Mouse (Mus musculus) heart, adult 2 months (tissue): ENCODE results near the gene Cd300a.

Experiments used
- CTCF ChIP-seq: fragments of 200-600 bp; IDR thresholded peaks from 2 replicates; pipeline ENCODE4 v1.8.1; 2022; ENCODE audit warnings: antibody characterized with exemption, mild to moderate bottlenecking, moderate library complexity
- EP300 ChIP-seq: fragments of 200-500 bp; IDR thresholded peaks from 2 replicates; pipeline ENCODE4 v1.6.1; 2011; ENCODE audit warnings: low read depth, low read length, control low read depth; ENCODE audit not compliant: insufficient read depth
- POLR2A ChIP-seq: fragments of 200-500 bp; IDR thresholded peaks from 2 replicates; pipeline ENCODE4 v1.6.1; 2011; ENCODE audit warnings: mild to moderate bottlenecking, low read depth, low read length, control low read depth; ENCODE audit not compliant: insufficient read depth

DNA sequence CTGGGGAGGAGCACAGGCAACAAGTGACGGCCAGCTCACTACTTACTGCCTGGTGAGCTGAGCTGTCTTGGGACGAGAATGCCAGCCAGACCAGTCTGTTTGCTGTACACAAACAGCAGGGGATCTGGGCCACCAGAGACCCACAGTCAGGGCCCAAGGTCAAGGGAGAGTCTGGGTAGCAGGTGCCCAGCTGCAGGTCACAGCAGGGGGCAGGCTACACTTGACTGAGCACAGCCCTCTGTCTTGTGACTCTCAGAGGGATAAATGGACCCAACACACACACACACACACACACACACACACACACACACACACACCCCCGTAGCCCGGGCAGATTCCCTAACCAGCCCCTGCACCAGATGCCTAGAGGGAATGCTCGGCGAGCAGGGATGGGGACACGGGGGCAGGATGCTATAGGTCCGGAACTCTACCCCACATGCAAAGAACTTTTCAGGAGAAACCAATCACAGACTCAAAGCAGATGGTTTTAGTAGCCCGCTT, 14.5 kb upstream of the Cd300a start:
- TF ChIP-seq CTCF (no peak), EP300 (no peak), POLR2A (no peak)
